Mouse (Mus musculus) midbrain, embryonic 14.5 days (tissue): ENCODE data around the gene Vac14. TPM values are rescaled to one million over a fixed set of nuclear protein-coding genes. Genes with fewer than 3 reads are reported as not detected.
A peak's percentile ranks its signal among the peaks of the same experiment; 100 is the strongest.

ENCODE experiments used
- ATAC-seq: fragments of 200-750 bp; cut with Nextera tagmentation; 2 replicates; pipeline ENCODE4 v1.8.0; 2017; ENCODE audit warnings: moderate number of reproducible peaks, moderate library complexity; ENCODE audit not compliant: low FRiP score, low TSS enrichment
- DNase-seq: peaks from one replicate; pipeline ENCODE4 v3.0.0-alpha.2; 2015
- H3K27ac ChIP-seq: fragments of 300-500 bp; sonication (generic); replicated peaks from 2 replicates; pipeline ENCODE4 v1.5.1; 2014; ENCODE audit warnings: mild to moderate bottlenecking, low read depth, low read length, moderate library complexity
- H3K27me3 ChIP-seq: fragments of 300-500 bp; sonication (generic); 2 replicates; pipeline ENCODE4 v1.6.1; 2014; ENCODE audit warnings: low read length, control low read depth, mixed read lengths; ENCODE audit not compliant: control insufficient read depth, insufficient read depth
- H3K36me3 ChIP-seq: fragments of 300-500 bp; sonication (generic); 2 replicates; pipeline ENCODE4 v1.6.1; 2014; ENCODE audit warnings: low read length, control low read depth; ENCODE audit not compliant: control insufficient read depth, insufficient read depth
- H3K4me1 ChIP-seq: fragments of 300-500 bp; sonication (generic); 2 replicates; pipeline ENCODE4 v1.6.1; 2014; ENCODE audit warnings: mild to moderate bottlenecking, antibody characterized with exemption, low read length, control low read depth; ENCODE audit not compliant: control insufficient read depth, insufficient read depth
- H3K4me2 ChIP-seq: fragments of 300-500 bp; sonication (generic); 2 replicates; pipeline ENCODE4 v1.6.1; 2014; ENCODE audit warnings: mild to moderate bottlenecking, low read length, moderate library complexity
- H3K4me3 ChIP-seq: fragments of 300-500 bp; sonication (generic); replicated peaks from 2 replicates; pipeline ENCODE4 v1.5.1; 2014; ENCODE audit warnings: low read depth, low read length
- H3K9ac ChIP-seq: fragments of 300-500 bp; sonication (generic); replicated peaks from 2 replicates; pipeline ENCODE4 v1.6.1; 2014; ENCODE audit warnings: mild to moderate bottlenecking, low read length, moderate library complexity
- H3K9me3 ChIP-seq: fragments of 300-500 bp; sonication (generic); 2 replicates; pipeline ENCODE4 v1.6.1; 2016; ENCODE audit warnings: low read length, control low read depth, mixed read lengths; ENCODE audit not compliant: control insufficient read depth
- WGBS: fragments of 180-500 bp; shearing (Covaris S2); extraction: QIAGEN DNeasy Blood & Tissue Kit; methylation state at CpG from one replicate; pipeline ENCODE4 v1.1.7; 2014; 5-methylcytosine and 5-hydroxymethylcytosine counted together
- polyA plus RNA-seq: library from polyadenylated mRNA; unstranded; fragments of >200 nt; fragmentation: Nextera tagmentation; extraction: Ambion mirVana; gene quantifications from 2 replicates; pipeline ENCODE4 v1.2.1, GENCODE M21; 2014

Vac14 gene
- polyA plus RNA-seq, 1 experiment from 2014 or later, result 32.5 TPM

DNA sequence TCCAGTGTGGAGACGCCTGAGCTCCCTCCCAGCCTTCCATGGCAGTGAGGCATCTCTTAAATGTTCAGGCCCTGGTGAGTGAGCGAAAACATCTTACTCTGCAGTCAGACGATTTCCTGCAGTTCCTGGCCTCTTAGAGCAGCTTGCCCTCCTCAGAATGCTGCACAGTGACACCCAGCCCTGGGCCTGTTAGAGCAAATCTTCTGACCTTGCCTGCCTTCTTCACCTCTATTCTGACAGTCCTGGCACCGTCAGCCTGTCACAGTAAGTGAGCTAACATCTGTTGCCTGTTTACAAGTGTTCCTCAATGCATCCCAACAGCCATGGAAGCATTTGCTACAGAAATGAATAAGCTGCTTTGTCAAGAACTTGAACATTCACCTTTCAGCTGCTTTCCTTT, 24.8 kb downstream of the Vac14 start:
- no peaks in the 10 kb centered on the region for H3K27me3 ChIP-seq
- WGBS, result 77% methylated on average over 4 of the region's 4 CpGs
- no peak overlapping the region for H3K4me2 ChIP-seq
- peaks cover 44% of the 10 kb centered on the region for H3K36me3 ChIP-seq
- DNase-seq, result no peak
- no peak overlapping the region for H3K27ac ChIP-seq
- ATAC-seq, result no peak
- H3K9me3 ChIP-seq, result no peaks in the 10 kb centered on the region
- no peaks in the 10 kb centered on the region for H3K4me1 ChIP-seq
- no peak overlapping the region for H3K9ac ChIP-seq
- no peak overlapping the region for H3K4me3 ChIP-seq

DNA sequence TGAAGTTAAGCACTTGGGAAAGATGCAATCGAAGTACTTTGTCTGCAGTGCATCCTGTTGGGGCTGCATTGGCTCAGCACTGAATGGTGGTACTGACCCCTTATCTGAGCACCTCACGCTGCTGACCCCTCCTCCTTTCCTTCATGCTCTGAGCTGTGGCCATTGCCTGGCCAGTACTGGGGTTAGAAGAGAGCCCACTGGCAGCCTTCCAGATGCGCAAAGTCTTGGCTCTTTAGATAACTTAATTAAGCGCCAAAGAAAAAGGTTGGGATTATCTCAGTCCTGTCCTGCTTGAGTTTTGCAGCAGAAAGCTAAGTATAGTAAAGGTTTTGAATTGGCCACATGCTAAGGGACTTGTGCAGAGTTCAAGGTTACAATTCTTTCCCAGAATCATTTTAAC, 26.0 kb downstream of the Vac14 start:
- Histone ChIP-seq H3K4me3 (no peak overlapping the region), H3K4me2 (no peak overlapping the region), H3K27ac (no peak overlapping the region), H3K4me1 (no peaks in the 10 kb centered on the region), H3K9ac (no peak overlapping the region), H3K36me3 (peaks cover 46% of the 10 kb centered on the region), H3K9me3 (no peaks in the 10 kb centered on the region), H3K27me3 (no peaks in the 10 kb centered on the region)
- DNase-seq (no peak), ATAC-seq (no peak)
- WGBS, result 89% methylated on average over 4 of the region's 4 CpGs

GRCm38 (mm10) chr8:110644901-110645300, 26.5 kb downstream of the Vac14 start:
- H3K4me3 ChIP-seq, result no peak overlapping the region
- H3K4me2 ChIP-seq, result no peak overlapping the region
- DNase-seq (no peak), ATAC-seq (no peak)
- no peak overlapping the region for H3K9ac ChIP-seq
- H3K36me3 ChIP-seq, result peaks cover 48% of the 10 kb centered on the region
- H3K27me3 ChIP-seq, result no peaks in the 10 kb centered on the region
- H3K4me1 ChIP-seq, result no peaks in the 10 kb centered on the region
- no peak overlapping the region for H3K27ac ChIP-seq
- no peaks in the 10 kb centered on the region for H3K9me3 ChIP-seq
- WGBS, result 89% methylated on average over 2 of the region's 2 CpGs

- WGBS, result 94% methylated on average over 3 of the region's 3 CpGs
- no peaks in the 10 kb centered on the region for H3K27me3 ChIP-seq
- H3K4me2 ChIP-seq, result no peak overlapping the region
- no peaks in the 10 kb centered on the region for H3K4me1 ChIP-seq
- no peak overlapping the region for H3K4me3 ChIP-seq
- no peak overlapping the region for H3K9ac ChIP-seq
- no peak overlapping the region for H3K27ac ChIP-seq
- ATAC-seq (no peak), DNase-seq (no peak)
- peaks cover 46% of the 10 kb centered on the region for H3K36me3 ChIP-seq
- no peaks in the 10 kb centered on the region for H3K9me3 ChIP-seq
Observed at GRCm38 (mm10) chr8:110645340-110645739, 27.0 kb downstream of the Vac14 start.

- Histone ChIP-seq H3K9ac (no peak overlapping the region), H3K4me1 (no peaks in the 10 kb centered on the region), H3K4me2 (no peak overlapping the region), H3K36me3 (peaks cover 53% of the 10 kb centered on the region), H3K4me3 (no peak overlapping the region), H3K27me3 (no peaks in the 10 kb centered on the region), H3K27ac (no peak overlapping the region), H3K9me3 (no peaks in the 10 kb centered on the region)
- DNase-seq, result peak; percentile 79
- WGBS, result 35% methylated on average over 6 of the region's 6 CpGs
- ATAC-seq, result no peak
Observed at GRCm38 (mm10) chr8:110646064-110646463, 27.7 kb downstream of the Vac14 start.

DNA sequence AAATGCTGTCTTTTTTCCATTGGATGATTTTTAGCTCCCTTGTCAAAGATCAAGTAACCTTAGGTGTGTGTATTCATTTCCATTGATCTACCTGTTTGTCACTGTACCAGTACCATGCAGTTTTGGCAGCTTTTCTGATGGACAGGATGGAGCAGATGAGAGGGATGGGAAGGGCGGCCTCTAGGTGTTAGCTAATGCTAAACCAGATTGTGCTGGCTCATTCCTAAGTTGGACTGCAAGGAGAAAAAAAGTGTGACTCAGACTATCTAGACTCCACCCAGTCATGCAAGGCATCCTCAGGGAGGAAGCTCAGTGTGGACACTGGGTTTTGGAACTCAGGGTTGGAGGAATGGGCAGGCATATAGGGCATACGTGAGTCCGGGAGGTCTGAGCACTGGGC, 30.2 kb downstream of the Vac14 start:
- Histone ChIP-seq H3K4me2 (no peak overlapping the region), H3K9me3 (no peaks in the 10 kb centered on the region), H3K36me3 (peaks cover 44% of the 10 kb centered on the region), H3K9ac (no peak overlapping the region), H3K4me3 (no peak overlapping the region), H3K27me3 (no peaks in the 10 kb centered on the region), H3K27ac (no peak overlapping the region), H3K4me1 (no peaks in the 10 kb centered on the region)
- DNase-seq, result no peak
- WGBS, result 95% methylated on average over 3 of the region's 3 CpGs
- ATAC-seq, result no peak

GRCm38 (mm10) chr8:110649286-110649685, 30.9 kb downstream of the Vac14 start:
- no peak overlapping the region for H3K27ac ChIP-seq
- H3K9ac ChIP-seq, result no peak overlapping the region
- H3K4me3 ChIP-seq, result no peak overlapping the region
- no peak overlapping the region for H3K4me2 ChIP-seq
- ATAC-seq, result no peak
- WGBS, result 97% methylated on average over 6 of the region's 6 CpGs
- H3K27me3 ChIP-seq, result no peaks in the 10 kb centered on the region
- DNase-seq, result no peak
- H3K9me3 ChIP-seq, result no peaks in the 10 kb centered on the region
- H3K36me3 ChIP-seq, result peaks cover 43% of the 10 kb centered on the region
- H3K4me1 ChIP-seq, result no peaks in the 10 kb centered on the region

DNA sequence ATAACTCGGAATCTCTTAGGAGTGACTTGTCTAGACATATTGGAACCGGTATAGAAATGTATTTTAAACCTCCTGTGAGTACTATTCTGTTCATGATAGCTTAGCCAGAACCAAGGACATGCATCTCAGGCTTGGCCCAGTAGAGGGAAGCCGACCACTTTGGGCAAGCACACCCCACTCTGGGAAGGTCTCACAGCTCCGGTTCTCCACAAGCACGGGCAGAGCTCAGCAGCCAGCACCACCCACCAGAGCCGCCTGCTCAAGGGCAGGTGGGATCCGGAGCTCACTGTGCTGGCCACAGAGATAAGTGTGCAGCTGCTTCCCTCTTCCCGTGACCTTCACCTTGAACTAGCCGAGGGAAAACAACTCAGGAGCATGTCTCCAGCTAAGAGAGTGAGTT, 32.5 kb downstream of the Vac14 start:
- no peaks in the 10 kb centered on the region for H3K9me3 ChIP-seq
- H3K4me1 ChIP-seq, result no peaks in the 10 kb centered on the region
- 94% methylated on average over 9 of the region's 9 CpGs for WGBS
- DNase-seq (no peak), ATAC-seq (no peak)
- H3K9ac ChIP-seq, result no peak overlapping the region
- no peak overlapping the region for H3K4me3 ChIP-seq
- H3K4me2 ChIP-seq, result no peak overlapping the region
- H3K27me3 ChIP-seq, result no peaks in the 10 kb centered on the region
- H3K36me3 ChIP-seq, result peaks cover 35% of the 10 kb centered on the region
- no peak overlapping the region for H3K27ac ChIP-seq

GRCm38 (mm10) chr8:110651847-110652246, 33.5 kb downstream of the Vac14 start:
- no peak overlapping the region for H3K4me2 ChIP-seq
- WGBS, result 90% methylated on average over 4 of the region's 4 CpGs
- no peaks in the 10 kb centered on the region for H3K9me3 ChIP-seq
- DNase-seq (no peak), ATAC-seq (no peak)
- H3K36me3 ChIP-seq, result peaks cover 32% of the 10 kb centered on the region
- no peaks in the 10 kb centered on the region for H3K27me3 ChIP-seq
- H3K27ac ChIP-seq, result no peak overlapping the region
- H3K4me1 ChIP-seq, result no peaks in the 10 kb centered on the region
- no peak overlapping the region for H3K9ac ChIP-seq
- no peak overlapping the region for H3K4me3 ChIP-seq
